Mouse (Mus musculus) heart, embryonic 10.5 days (tissue): Measurements from ENCODE around the gene Scyl1. TPM values are rescaled to one million over a fixed set of nuclear protein-coding genes. Genes with fewer than 3 reads are reported as not detected.

Experiments
- DNase-seq: peaks from one replicate; pipeline ENCODE4 v3.0.0-alpha.2; 2017; ENCODE audit warnings: low spot score
- H3K27ac ChIP-seq: fragments of 300-500 bp; sonication (generic); 2 replicates; pipeline ENCODE4 v1.5.1; 2016; ENCODE audit warnings: mild to moderate bottlenecking
- H3K27me3 ChIP-seq: fragments of 300-500 bp; sonication (generic); 2 replicates; pipeline ENCODE4 v1.6.1; 2016; ENCODE audit warnings: mild to moderate bottlenecking; ENCODE audit not compliant: poor library complexity, insufficient read depth, severe bottlenecking
- H3K36me3 ChIP-seq: fragments of 300-500 bp; sonication (generic); 2 replicates; pipeline ENCODE4 v1.6.1; 2016; ENCODE audit warnings: mild to moderate bottlenecking, moderate library complexity
- H3K4me1 ChIP-seq: fragments of 300-500 bp; sonication (generic); 2 replicates; pipeline ENCODE4 v1.6.1; 2016; ENCODE audit warnings: mild to moderate bottlenecking
- H3K4me3 ChIP-seq: fragments of 300-500 bp; sonication (generic); 2 replicates; pipeline ENCODE4 v1.5.1; 2016; ENCODE audit warnings: mild to moderate bottlenecking, moderate library complexity
- H3K9me3 ChIP-seq: fragments of 300-500 bp; sonication (generic); 2 replicates; pipeline ENCODE4 v1.6.1; 2016; ENCODE audit warnings: mild to moderate bottlenecking, moderate library complexity
- WGBS: fragments of 180-500 bp; shearing (Covaris S2); methylation state at CpG from one replicate; pipeline ENCODE4 v1.1.7; 2016; 5-methylcytosine and 5-hydroxymethylcytosine counted together
- polyA plus RNA-seq: library from polyadenylated mRNA; unstranded; fragments of >200 nt; fragmentation: Nextera tagmentation; extraction: Ambion mirVana; gene quantifications from 2 replicates; pipeline ENCODE4 v1.2.1, GENCODE M21; 2016

The Scyl1 gene
- polyA plus RNA-seq, 1 experiment from 2014 or later, result 74.4 TPM

DNA sequence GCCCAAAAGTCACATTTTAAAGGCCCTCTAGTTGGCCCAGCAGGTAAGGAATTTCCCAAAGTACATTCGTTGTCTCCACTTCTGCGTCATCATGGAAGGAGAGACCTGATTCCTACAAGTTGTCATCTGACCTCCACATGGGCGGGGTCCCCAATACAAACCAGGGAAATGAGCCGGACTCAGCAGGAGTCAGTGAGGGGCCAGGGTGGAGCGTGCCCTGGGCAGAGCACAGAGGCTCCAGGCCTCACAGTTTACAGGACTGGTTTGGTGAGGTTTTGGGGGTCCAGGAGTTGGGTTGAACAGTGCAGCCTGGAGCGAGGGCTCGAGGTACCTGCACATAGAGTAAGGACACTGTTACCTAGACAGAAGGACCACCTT is 38.5 kb upstream of the Scyl1 start:
- no peaks in the 10 kb centered on the region for H3K27me3 ChIP-seq

GRCm38 (mm10) chr19:5808955-5809711 is 37.9 kb upstream of the Scyl1 start:
- peaks cover 93% of the 10 kb centered on the region for H3K4me1 ChIP-seq
- H3K27ac ChIP-seq, result peak overlapping the region; percentile 92
- DNase-seq, result no peak
- H3K4me3 ChIP-seq, result 0 out of 2 replicates have a peak overlapping the region, but pooled peaks have one; percentile 39
- no peaks in the 10 kb centered on the region for H3K9me3 ChIP-seq
- H3K36me3 ChIP-seq, result no peaks in the 10 kb centered on the region
- WGBS, result 66% methylated on average over 14 of the region's 14 CpGs
- H3K27me3 ChIP-seq, result no peaks in the 10 kb centered on the region

More for the DNA sequence above, 38.5 kb upstream of the Scyl1 start:
- peaks cover 88% of the 10 kb centered on the region for H3K4me1 ChIP-seq
- 40% methylated on average over 7 of the region's 7 CpGs for WGBS
- DNase-seq, result no peak
- no peaks in the 10 kb centered on the region for H3K36me3 ChIP-seq
- H3K9me3 ChIP-seq, result no peaks in the 10 kb centered on the region
- peak overlapping the region; percentile 39 for H3K4me3 ChIP-seq
- H3K27ac ChIP-seq, result peak overlapping the region; percentile 92

GRCm38 (mm10) chr19:5807740-5808139 is 36.5 kb upstream of the Scyl1 start:
- WGBS, result 54% methylated on average over 3 of the region's 3 CpGs
- peaks cover 98% of the 10 kb centered on the region for H3K4me1 ChIP-seq
- DNase-seq, result no peak
- no peaks in the 10 kb centered on the region for H3K27me3 ChIP-seq
- no peaks in the 10 kb centered on the region for H3K9me3 ChIP-seq
- no peak overlapping the region for H3K4me3 ChIP-seq
- H3K36me3 ChIP-seq, result no peaks in the 10 kb centered on the region
- peak overlapping the region; percentile 92 for H3K27ac ChIP-seq

GRCm38 (mm10) chr19:5806809-5807205 is 35.6 kb upstream of the Scyl1 start:
- Histone ChIP-seq H3K4me1 (peaks cover 89% of the 10 kb centered on the region), H3K27me3 (no peaks in the 10 kb centered on the region), H3K4me3 (no peak overlapping the region), H3K27ac (peak overlapping the region; percentile 92), H3K36me3 (no peaks in the 10 kb centered on the region), H3K9me3 (no peaks in the 10 kb centered on the region)
- WGBS, result 19% methylated on average over 6 of the region's 6 CpGs
- DNase-seq, result peak; percentile 78

GRCm38 (mm10) chr19:5806051-5806808 is 35.0 kb upstream of the Scyl1 start:
- H3K4me3 ChIP-seq, result no peak overlapping the region
- H3K27me3 ChIP-seq, result no peaks in the 10 kb centered on the region
- H3K36me3 ChIP-seq, result no peaks in the 10 kb centered on the region
- peak; percentile 76 for DNase-seq
- H3K4me1 ChIP-seq, result peaks cover 83% of the 10 kb centered on the region
- peak overlapping the region; percentile 92 for H3K27ac ChIP-seq
- 6% methylated on average over 8 of the region's 8 CpGs for WGBS
- no peaks in the 10 kb centered on the region for H3K9me3 ChIP-seq

- peaks cover 13% of the 10 kb centered on the region for H3K36me3 ChIP-seq
- H3K4me3 ChIP-seq, result peak overlapping the region; percentile 86
- 34% methylated on average over 8 of the region's 8 CpGs for WGBS
- no peaks in the 10 kb centered on the region for H3K27me3 ChIP-seq
- DNase-seq, result no peak
- H3K4me1 ChIP-seq, result peaks cover 65% of the 10 kb centered on the region
- H3K27ac ChIP-seq, result peak overlapping the region; percentile 100
- no peaks in the 10 kb centered on the region for H3K9me3 ChIP-seq
Measured at GRCm38 (mm10) chr19:5804371-5804899, 33.2 kb upstream of the Scyl1 start.

DNA sequence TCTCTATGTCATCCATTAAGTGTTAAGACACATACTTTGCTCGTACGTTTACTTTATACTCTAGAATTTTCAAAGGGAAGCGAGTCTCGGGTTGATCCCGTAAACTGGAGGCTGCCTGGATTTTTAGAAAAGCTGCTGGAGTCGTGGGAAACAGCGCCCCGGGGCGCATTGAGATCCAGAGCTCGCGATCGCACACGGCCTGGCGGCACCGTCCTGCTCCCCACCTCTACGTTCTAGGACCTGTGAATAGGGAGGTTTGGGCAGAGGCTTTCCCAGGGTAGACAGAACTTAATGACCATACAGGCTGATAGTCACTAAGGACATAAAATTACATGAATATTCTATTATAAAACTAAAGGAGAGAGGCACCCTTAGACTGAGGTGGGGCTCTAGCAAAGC is 32.7 kb upstream of the Scyl1 start:
- under 1% methylated on average over 16 of the region's 16 CpGs for WGBS
- Histone ChIP-seq H3K9me3 (no peaks in the 10 kb centered on the region), H3K4me1 (peaks cover 60% of the 10 kb centered on the region), H3K4me3 (peak overlapping the region; percentile 86), H3K27me3 (no peaks in the 10 kb centered on the region), H3K36me3 (peaks cover 18% of the 10 kb centered on the region), H3K27ac (peak overlapping the region; percentile 100)
- peak; percentile 76 for DNase-seq

- H3K27ac ChIP-seq, result peak overlapping the region; percentile 100
- peak overlapping the region; percentile 86 for H3K4me3 ChIP-seq
- H3K27me3 ChIP-seq, result no peaks in the 10 kb centered on the region
- H3K4me1 ChIP-seq, result peaks cover 53% of the 10 kb centered on the region
- DNase-seq, result peak; percentile 99
- H3K36me3 ChIP-seq, result peaks cover 24% of the 10 kb centered on the region
- no peaks in the 10 kb centered on the region for H3K9me3 ChIP-seq
- WGBS, result under 1% methylated on average over 67 of the region's 67 CpGs
Measured at GRCm38 (mm10) chr19:5803041-5803880, 32.0 kb upstream of the Scyl1 start.

DNA sequence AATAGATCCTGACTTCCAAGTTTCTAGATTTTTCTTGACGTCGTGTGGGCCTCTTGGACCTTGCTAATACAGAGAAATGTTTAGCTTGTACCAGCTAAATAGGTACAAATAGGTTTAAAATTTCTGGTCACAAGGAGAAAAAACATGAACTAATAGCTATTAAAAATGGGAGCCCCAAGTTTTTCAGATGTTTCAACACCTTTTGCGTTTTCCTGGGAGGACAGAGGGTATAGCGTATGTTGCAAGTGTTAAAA is 31.5 kb upstream of the Scyl1 start:
- Histone ChIP-seq H3K27ac (peak overlapping the region; percentile 100), H3K27me3 (no peaks in the 10 kb centered on the region), H3K9me3 (no peaks in the 10 kb centered on the region), H3K4me1 (peaks cover 48% of the 10 kb centered on the region), H3K36me3 (peaks cover 30% of the 10 kb centered on the region), H3K4me3 (peak overlapping the region; percentile 86)
- WGBS, result 0% methylated on average over 4 of the region's 4 CpGs
- no peak for DNase-seq

GRCm38 (mm10) chr19:5802011-5802786 is 31.0 kb upstream of the Scyl1 start:
- under 1% methylated on average over 25 of the region's 25 CpGs for WGBS
- Histone ChIP-seq H3K4me1 (peaks cover 47% of the 10 kb centered on the region), H3K27me3 (no peaks in the 10 kb centered on the region), H3K27ac (peak overlapping the region; percentile 100), H3K9me3 (no peaks in the 10 kb centered on the region), H3K4me3 (peak overlapping the region; percentile 86), H3K36me3 (peaks cover 35% of the 10 kb centered on the region)
- DNase-seq, result peak; percentile 95

DNA sequence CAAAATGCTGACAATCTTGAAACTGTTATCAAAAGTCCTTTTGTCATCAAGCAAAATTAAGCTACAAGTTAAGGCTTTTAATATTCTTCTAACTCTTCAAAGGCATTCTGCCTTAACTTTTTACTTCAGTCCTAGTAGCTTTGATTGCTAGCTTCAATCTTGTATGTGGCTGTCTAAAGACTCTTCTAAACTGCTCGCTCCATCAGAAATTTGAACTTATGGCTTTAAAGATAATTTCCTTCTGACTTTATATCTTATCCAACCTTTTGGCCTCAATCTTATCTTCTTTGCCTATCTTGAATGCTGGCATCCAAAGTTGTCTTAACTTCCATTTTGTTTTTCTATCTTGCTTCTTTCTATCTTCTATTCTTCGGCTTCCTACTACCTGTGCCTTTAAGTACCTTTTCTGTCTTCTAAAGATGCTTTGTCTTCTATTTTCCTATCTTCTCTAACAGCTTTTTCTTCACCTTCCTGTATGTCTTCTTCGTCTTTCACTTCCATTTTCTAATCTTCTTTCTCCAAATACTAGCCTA is 30.3 kb upstream of the Scyl1 start:
- H3K4me3 ChIP-seq, result peak overlapping the region; percentile 86
- H3K36me3 ChIP-seq, result peaks cover 42% of the 10 kb centered on the region
- peak overlapping the region; percentile 100 for H3K27ac ChIP-seq
- no peaks in the 10 kb centered on the region for H3K27me3 ChIP-seq
- peaks cover 47% of the 10 kb centered on the region for H3K4me1 ChIP-seq
- no peaks in the 10 kb centered on the region for H3K9me3 ChIP-seq
- WGBS, result 6% methylated on average over 3 of the region's 3 CpGs
- DNase-seq, result no peak
